Mouse (Mus musculus) naive thymus-derived CD4-positive, alpha-beta T cell, adult 5 months (primary cell): ENCODE results near the gene Mtcp1. TPM values are rescaled to one million over a fixed set of nuclear protein-coding genes. Genes with fewer than 3 reads are reported as not detected.

ENCODE experiments used
- polyA plus RNA-seq: library from polyadenylated mRNA; unstranded; fragments of 100-300 nt; shearing (Covaris generic); gene quantifications from one replicate; pipeline ENCODE4 v1.2.1, GENCODE M21; 2017

Mtcp1 gene
- 7.4 TPM for polyA plus RNA-seq

GRCm38 (mm10) chrX:75415936-75416785, at the start of gene Mtcp1, which contains the start of the genes Cmc4 and Brcc3:
TSS of gene Mtcp1 (minus strand) at chrX:75416588.
TSS of gene Cmc4 (minus strand) at chrX:75416584.
TSS of gene Brcc3 (plus strand) at chrX:75416628.

GRCm38 (mm10) chrX:75382195-75382771, 34.1 kb downstream of the Mtcp1 start, which contains the start of the genes Fundc2 and F8:
TSS of gene Fundc2 (plus strand) at chrX:75382399.
TSS of gene F8 (minus strand) at chrX:75382615.

Other genes with a start within 250 kb of the Mtcp1 start
- 41.4 TPM for gene Fundc2, start 34.2 kb downstream of the Mtcp1 start, polyA plus RNA-seq
- 0.20 TPM for gene F8, start 34.0 kb downstream of the Mtcp1 start, polyA plus RNA-seq
- 12.1 TPM for gene Cmc4, start within 50 bp of the Mtcp1 start, polyA plus RNA-seq
- 57.7 TPM for gene Brcc3, start within 50 bp of the Mtcp1 start, polyA plus RNA-seq
- gene Vbp1, start 97.7 kb upstream of the Mtcp1 start, polyA plus RNA-seq = 139 TPM
- gene Rab39b, start 161.6 kb upstream of the Mtcp1 start, polyA plus RNA-seq = 0.14 TPM